Mouse (Mus musculus) embryonic facial prominence, embryonic 15.5 days (tissue): Measurements from ENCODE around the gene Lifr. TPM values are rescaled to one million over a fixed set of nuclear protein-coding genes. Genes with fewer than 3 reads are reported as not detected.

Experiments
- ATAC-seq: fragments of 200-750 bp; cut with Nextera tagmentation; 2 replicates; pipeline ENCODE4 v1.8.0; 2017; ENCODE audit warnings: low read depth, moderate TSS enrichment; ENCODE audit not compliant: insufficient number of reproducible peaks, low FRiP score, low TSS enrichment
- H3K27ac ChIP-seq: fragments of 300-500 bp; sonication (generic); replicated peaks from 2 replicates; pipeline ENCODE4 v1.5.1; 2015; ENCODE audit warnings: mild to moderate bottlenecking, inconsistent platforms
- H3K27me3 ChIP-seq: fragments of 300-500 bp; sonication (generic); 2 replicates; pipeline ENCODE4 v1.6.1; 2015; ENCODE audit warnings: inconsistent platforms
- H3K36me3 ChIP-seq: fragments of 300-500 bp; sonication (generic); 2 replicates; pipeline ENCODE4 v1.6.1; 2015; ENCODE audit warnings: mild to moderate bottlenecking, inconsistent platforms
- H3K4me1 ChIP-seq: fragments of 300-500 bp; sonication (generic); 2 replicates; pipeline ENCODE4 v1.6.1; 2015; ENCODE audit warnings: inconsistent platforms
- H3K4me2 ChIP-seq: fragments of 300-500 bp; sonication (generic); replicated peaks from 2 replicates; pipeline ENCODE4 v1.6.1; 2015; ENCODE audit warnings: mild to moderate bottlenecking, inconsistent platforms
- H3K4me3 ChIP-seq: fragments of 300-500 bp; sonication (generic); replicated peaks from 2 replicates; pipeline ENCODE4 v1.5.1; 2015; ENCODE audit warnings: mild to moderate bottlenecking, inconsistent platforms
- H3K9ac ChIP-seq: fragments of 300-500 bp; sonication (generic); 2 replicates; pipeline ENCODE4 v1.6.1; 2015; ENCODE audit warnings: inconsistent platforms
- H3K9me3 ChIP-seq: fragments of 300-500 bp; sonication (generic); replicated peaks from 2 replicates; pipeline ENCODE4 v1.6.1; 2016; ENCODE audit warnings: inconsistent platforms
- WGBS: fragments of 180-500 bp; shearing (Covaris S2); methylation state at CpG from one replicate; pipeline ENCODE4 v1.1.7; 2015; 5-methylcytosine and 5-hydroxymethylcytosine counted together
- polyA plus RNA-seq: library from polyadenylated mRNA; unstranded; fragments of >200 nt; fragmentation: Nextera tagmentation; extraction: Ambion mirVana; gene quantifications from 2 replicates; pipeline ENCODE4 v1.2.1, GENCODE M21; 2015

The Lifr gene
- polyA plus RNA-seq, 1 experiment from 2014 or later, result 27.7 TPM

DNA sequence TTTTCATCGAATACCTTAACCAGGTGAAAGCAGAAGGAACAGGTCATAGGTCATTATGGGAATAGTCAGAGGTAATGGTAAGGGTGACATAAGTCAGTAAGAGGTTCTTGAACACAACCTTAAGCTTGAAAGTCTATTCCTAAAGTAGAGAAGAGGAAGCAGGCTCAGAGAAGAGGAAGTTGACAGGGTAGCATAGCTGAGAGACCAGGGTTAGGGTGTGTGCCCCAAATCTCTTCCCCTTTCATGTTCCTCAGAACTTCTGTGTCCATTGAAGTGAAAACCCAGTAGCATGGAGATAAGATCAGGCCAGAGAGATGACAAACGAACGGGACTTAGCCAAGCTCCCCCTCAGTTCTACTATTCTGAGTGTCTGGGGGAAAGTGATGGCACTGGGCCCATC lies 23.5 kb downstream of the Lifr start:
- WGBS, result 81% methylated on average over 3 of the region's 3 CpGs
- no peaks in the 10 kb centered on the region for H3K27me3 ChIP-seq

DNA sequence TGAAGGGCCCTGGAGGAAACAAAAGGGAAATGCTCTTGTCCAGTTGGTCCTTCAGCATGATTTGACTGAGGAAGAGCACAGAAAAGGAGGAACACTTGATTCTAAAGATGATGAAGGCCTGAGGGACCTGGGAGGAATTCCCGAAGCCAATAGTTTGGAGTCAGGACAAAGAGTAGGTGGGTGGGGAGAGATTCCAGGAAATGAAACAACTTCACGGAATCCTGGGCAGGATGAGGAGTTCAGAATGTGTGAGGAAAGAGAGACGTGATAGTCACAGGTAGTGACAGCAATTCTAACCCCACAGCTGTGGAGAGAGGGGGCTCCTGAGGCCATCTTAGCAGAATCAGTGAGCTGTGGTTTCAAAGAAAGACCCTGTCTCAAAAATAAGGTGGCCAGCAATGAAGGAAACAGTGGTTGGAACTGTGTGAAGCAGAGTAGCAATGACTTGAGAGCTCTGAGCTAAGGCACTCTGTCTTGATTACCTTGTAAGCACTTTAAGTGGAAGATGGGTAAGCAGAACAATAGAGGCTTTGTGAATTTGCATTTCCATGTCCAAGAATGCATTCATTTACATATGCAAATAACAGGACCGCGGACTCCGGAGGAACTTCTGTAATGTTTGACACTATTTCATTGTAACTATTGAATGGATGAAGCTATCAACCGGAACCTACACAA lies 25.1 kb downstream of the Lifr start:
- Histone ChIP-seq H3K4me1 (no peaks in the 10 kb centered on the region), H3K9me3 (no peaks in the 10 kb centered on the region), H3K4me2 (no peak overlapping the region), H3K36me3 (no peaks in the 10 kb centered on the region), H3K9ac (no peak overlapping the region), H3K27me3 (no peaks in the 10 kb centered on the region), H3K4me3 (no peak overlapping the region), H3K27ac (no peak overlapping the region)
- ATAC-seq, result no peak
- 58% methylated on average over 7 of the region's 7 CpGs for WGBS

More for the DNA sequence above, 23.5 kb downstream of the Lifr start:
- Histone ChIP-seq H3K4me2 (no peak overlapping the region), H3K4me1 (no peaks in the 10 kb centered on the region), H3K9ac (no peak overlapping the region), H3K27ac (no peak overlapping the region), H3K4me3 (no peak overlapping the region), H3K36me3 (no peaks in the 10 kb centered on the region), H3K9me3 (no peaks in the 10 kb centered on the region)
- no peak for ATAC-seq

DNA sequence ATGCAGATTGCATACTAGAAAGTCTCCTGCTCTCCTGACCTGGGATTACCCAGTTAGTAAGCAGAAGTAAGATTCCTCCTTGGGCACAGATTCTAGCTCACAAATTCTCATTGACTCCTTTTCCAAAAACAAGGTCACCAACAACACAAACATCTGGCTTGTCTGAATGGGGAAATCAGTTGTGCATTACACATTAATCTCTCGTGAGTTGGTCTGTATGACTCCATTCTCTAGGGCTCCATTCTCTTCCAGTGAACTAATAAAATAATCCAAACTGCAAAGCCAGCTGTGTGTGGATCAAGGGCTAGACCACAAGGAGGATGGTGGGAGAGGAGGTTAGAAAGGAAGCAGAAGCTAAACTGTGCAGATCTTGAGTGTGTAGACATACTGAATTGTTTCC lies 25.8 kb downstream of the Lifr start:
- H3K4me2 ChIP-seq, result no peak overlapping the region
- H3K4me3 ChIP-seq, result no peak overlapping the region
- no peak overlapping the region for H3K27ac ChIP-seq
- no peaks in the 10 kb centered on the region for H3K9me3 ChIP-seq
- H3K9ac ChIP-seq, result no peak overlapping the region
- H3K36me3 ChIP-seq, result no peaks in the 10 kb centered on the region
- no peaks in the 10 kb centered on the region for H3K4me1 ChIP-seq
- ATAC-seq, result no peak
- 61% methylated on average over 1 of the region's 1 CpGs for WGBS
- H3K27me3 ChIP-seq, result no peaks in the 10 kb centered on the region

DNA sequence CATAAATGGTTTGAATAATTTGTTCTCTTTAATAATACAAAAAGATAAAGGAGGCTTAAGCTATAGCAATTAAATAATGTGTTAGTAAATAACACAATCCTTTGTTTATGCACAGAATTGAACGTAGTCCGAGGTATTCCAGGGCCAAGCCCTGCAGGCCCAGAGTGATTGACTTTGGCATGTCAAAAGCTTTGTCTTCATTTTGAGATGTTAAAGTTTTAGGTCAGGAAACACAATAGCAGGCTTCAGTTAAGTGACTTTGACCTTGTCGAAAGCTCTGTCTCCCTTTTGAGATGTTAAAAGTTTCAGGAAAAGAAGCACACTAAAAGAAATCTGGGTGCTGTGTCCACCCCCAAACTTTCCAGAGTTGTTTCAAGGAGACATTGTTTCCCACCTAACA lies 26.3 kb downstream of the Lifr start:
- Histone ChIP-seq H3K27ac (no peak overlapping the region), H3K36me3 (no peaks in the 10 kb centered on the region), H3K27me3 (no peaks in the 10 kb centered on the region), H3K4me3 (no peak overlapping the region), H3K4me2 (no peak overlapping the region), H3K4me1 (no peaks in the 10 kb centered on the region), H3K9ac (no peak overlapping the region), H3K9me3 (no peaks in the 10 kb centered on the region)
- 69% methylated on average over 3 of the region's 3 CpGs for WGBS
- no peak for ATAC-seq

DNA sequence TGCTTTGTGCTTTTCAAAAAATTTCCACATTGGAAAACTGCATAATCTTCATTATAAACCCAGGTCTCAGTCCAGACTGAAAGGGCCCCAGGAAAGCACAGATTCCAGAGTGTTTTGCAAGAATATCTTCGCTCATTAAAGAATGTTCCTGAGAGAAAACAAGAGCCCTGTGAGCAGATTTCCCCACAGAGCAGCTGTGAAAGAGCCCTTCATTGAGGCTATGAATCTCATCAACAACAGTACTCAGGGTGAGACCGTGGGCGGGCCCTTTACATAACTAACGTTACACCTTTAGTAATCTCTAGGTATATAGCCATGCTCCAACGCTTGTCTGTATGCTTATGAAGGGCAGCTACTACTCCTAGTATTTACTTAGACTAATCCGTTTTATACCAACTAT lies 27.5 kb downstream of the Lifr start:
- Histone ChIP-seq H3K4me2 (no peak overlapping the region), H3K27me3 (no peaks in the 10 kb centered on the region), H3K27ac (no peak overlapping the region), H3K9ac (no peak overlapping the region), H3K4me1 (no peaks in the 10 kb centered on the region), H3K4me3 (no peak overlapping the region), H3K36me3 (no peaks in the 10 kb centered on the region), H3K9me3 (no peaks in the 10 kb centered on the region)
- no peak for ATAC-seq
- WGBS, result 73% methylated on average over 6 of the region's 6 CpGs

DNA sequence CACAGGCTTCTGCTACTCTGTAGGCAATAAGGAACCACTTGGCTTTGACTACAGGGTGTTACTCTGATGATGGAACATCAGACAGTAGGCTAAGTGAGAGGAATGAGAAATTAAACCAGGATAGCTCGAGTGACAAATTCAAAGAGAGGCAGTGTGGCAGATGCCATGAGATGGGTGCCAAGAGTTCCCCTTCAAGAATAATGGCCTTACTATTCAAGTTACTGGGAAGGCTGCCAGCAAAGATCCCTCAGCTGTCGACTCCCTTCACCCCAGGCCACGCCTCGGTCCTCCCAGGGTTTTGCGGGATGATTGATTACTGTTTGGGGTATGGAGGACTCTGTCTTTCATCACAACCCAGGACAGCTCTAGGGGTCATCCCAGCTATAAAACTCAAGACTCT lies 28.4 kb downstream of the Lifr start:
- H3K27me3 ChIP-seq, result no peaks in the 10 kb centered on the region
- no peak overlapping the region for H3K27ac ChIP-seq
- no peak overlapping the region for H3K9ac ChIP-seq
- peak; percentile 77 for ATAC-seq
- H3K4me3 ChIP-seq, result no peak overlapping the region
- H3K4me1 ChIP-seq, result no peaks in the 10 kb centered on the region
- H3K4me2 ChIP-seq, result no peak overlapping the region
- WGBS, result 39% methylated on average over 5 of the region's 5 CpGs
- H3K9me3 ChIP-seq, result no peaks in the 10 kb centered on the region
- H3K36me3 ChIP-seq, result no peaks in the 10 kb centered on the region

DNA sequence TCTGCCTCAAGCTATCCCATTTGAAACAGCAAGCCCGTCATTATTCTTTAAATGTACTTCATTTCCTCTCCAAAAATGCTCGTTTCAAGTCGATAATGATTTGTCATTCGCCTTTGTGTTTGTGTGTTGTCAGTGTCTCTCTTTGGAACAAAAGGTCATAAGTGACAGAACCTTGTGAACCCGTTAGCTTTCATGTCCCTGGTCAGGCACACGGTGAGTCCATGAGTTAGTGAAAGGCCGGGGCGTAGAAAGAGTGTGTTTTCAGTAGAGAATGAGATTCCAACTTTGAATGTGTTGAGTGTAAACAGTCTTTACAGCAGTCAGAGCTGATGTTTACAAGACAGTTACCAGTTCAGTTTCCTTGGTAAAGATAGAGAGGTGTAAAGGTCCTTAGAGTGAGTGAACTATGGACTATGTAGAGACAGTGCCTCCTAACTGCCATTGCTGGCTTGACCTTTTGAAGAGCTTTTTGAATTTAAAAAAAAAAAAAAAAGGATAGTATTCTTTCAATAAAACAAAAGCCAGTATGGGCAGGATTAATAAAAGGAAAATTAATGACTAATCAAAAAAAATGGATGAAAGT lies 29.6 kb downstream of the Lifr start:
- H3K4me2 ChIP-seq, result no peak overlapping the region
- no peaks in the 10 kb centered on the region for H3K36me3 ChIP-seq
- no peaks in the 10 kb centered on the region for H3K4me1 ChIP-seq
- H3K27me3 ChIP-seq, result no peaks in the 10 kb centered on the region
- H3K4me3 ChIP-seq, result no peak overlapping the region
- ATAC-seq, result no peak
- 78% methylated on average over 8 of the region's 8 CpGs for WGBS
- no peak overlapping the region for H3K27ac ChIP-seq
- H3K9me3 ChIP-seq, result no peaks in the 10 kb centered on the region
- H3K9ac ChIP-seq, result no peak overlapping the region

DNA sequence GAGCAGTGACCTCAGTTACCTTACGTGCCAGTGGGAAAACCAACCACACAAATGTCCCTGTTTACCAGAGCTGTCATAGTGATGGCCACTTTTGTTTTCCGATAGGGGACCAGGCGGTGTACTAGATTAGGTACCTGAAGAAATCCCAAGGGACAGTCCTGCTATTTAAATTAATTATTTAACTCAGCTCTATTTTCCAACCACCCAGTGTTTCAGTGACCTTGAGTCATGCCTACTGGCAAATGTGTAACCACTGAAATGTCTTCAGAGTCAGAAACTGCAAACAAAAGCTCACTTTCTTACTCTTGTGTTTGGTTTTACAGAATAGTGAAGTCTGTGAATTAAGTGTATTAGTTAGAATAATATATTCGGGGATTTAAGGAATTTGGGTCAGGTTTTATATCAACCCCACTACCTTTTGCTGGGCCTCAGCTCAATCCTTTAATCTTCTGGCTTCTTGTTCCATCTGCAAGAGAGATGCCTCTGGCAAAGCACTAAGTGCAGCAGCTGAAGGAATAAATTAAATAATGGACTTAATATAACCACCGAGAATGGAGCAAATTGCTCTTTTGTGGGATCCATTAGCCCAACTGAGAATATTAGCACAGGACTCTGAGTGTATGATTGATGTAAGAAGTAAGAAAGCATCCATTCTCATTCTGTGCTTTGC lies 33.5 kb downstream of the Lifr start:
- H3K4me3 ChIP-seq, result no peak overlapping the region
- no peaks in the 10 kb centered on the region for H3K36me3 ChIP-seq
- ATAC-seq, result no peak
- no peak overlapping the region for H3K27ac ChIP-seq
- H3K9me3 ChIP-seq, result no peaks in the 10 kb centered on the region
- no peak overlapping the region for H3K4me2 ChIP-seq
- H3K4me1 ChIP-seq, result peaks cover 10% of the 10 kb centered on the region
- 47% methylated on average over 5 of the region's 5 CpGs for WGBS
- no peak overlapping the region for H3K9ac ChIP-seq
- no peaks in the 10 kb centered on the region for H3K27me3 ChIP-seq

DNA sequence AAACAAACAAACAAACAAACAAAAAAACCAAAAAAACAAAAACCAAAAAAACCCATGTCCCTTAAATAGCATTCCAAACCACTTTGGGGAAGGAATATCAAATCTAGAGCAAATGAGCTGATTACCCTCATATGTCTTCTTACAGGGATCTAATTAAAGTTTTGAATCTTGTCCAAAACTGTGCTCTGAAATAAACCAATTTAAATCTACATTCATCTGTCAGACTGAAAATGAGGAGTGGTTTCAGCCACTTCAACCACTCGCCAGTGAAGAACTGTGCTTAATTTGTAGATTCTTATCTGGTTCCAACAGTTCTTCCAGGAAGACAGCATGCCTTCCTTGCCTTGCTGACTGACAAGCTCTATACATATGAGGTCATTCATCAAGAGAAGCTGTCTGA lies 35.8 kb downstream of the Lifr start:
- Histone ChIP-seq H3K9ac (no peak overlapping the region), H3K36me3 (no peaks in the 10 kb centered on the region), H3K4me1 (peaks cover 15% of the 10 kb centered on the region), H3K4me2 (no peak overlapping the region), H3K27me3 (no peaks in the 10 kb centered on the region), H3K9me3 (no peaks in the 10 kb centered on the region), H3K27ac (no peak overlapping the region), H3K4me3 (no peak overlapping the region)
- ATAC-seq, result no peak
- 32% methylated on average over 1 of the region's 1 CpGs for WGBS

DNA sequence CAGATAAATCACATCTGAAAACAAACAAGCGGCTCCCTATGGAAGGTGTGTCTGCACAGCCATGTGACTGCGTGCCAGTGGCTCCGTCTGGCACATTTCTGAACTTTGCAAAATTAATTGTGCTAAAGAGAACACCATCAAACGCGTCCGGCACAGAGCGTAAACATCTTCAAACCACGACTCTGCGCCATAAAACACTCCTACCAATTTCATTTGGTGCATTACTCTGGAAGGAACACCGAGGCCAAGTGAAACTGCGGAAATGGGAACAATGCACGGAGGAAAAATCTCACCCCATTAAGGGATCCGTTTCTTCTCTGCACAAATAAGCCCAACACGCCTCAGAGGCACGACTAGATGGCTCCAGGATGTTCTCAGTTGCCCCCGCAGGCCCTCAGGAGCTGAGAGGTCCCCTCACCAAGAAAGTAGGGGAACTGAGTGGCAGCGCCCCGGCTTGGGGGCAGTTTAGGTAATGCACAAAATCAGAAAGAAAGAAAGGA lies 38.3 kb downstream of the Lifr start:
- Histone ChIP-seq H3K9me3 (no peaks in the 10 kb centered on the region), H3K4me2 (peak overlapping the region; percentile 95), H3K27me3 (no peaks in the 10 kb centered on the region), H3K27ac (peak overlapping the region; percentile 90), H3K4me1 (peaks cover 15% of the 10 kb centered on the region), H3K36me3 (no peaks in the 10 kb centered on the region), H3K4me3 (peak overlapping the region; percentile 85), H3K9ac (peak overlapping the region; percentile 82)
- ATAC-seq, result no peak
- WGBS, result under 1% methylated on average over 18 of the region's 18 CpGs

DNA sequence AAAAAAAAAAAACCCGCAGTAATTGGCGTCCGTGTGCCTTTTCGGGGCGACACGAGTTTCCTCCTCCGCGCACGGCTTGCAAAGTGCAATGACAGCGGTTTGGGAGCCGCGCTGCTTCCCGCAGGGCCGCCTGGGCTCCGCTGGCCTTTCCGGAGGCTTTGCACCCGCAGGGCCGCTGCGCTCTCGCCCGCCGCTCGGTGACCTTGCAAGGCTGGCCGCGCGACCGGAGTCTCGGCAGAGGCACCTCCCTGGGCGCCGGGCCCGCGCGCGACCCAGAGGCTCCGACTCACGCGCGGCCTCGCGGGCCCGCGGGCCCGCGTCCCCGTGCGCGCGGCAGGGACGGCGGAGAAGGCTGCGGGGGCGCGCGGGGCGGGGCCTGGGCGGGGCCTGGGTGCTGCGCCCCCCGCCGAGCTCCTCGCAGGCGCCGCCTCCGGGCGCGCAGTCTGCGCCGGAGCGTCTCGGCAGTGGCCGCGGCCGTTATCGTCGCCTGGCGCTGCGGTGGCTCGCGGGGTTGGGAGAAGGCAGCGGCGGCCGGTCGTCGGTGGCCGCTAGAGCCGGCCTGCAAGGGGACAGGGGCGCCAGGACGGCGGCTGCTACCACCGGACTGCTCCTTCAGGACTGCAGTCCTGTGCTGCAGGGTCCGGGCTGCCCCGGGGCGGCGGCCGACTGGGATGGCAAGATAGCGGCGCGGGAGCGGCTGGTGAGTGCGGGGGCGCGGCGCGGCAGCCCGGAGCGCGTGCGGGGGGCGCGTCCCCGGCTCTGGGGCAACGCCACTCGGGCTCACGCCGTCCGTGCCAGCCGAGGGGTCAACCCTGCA lies 38.9 kb downstream of the Lifr start:
- Histone ChIP-seq H3K36me3 (no peaks in the 10 kb centered on the region), H3K4me1 (peaks cover 18% of the 10 kb centered on the region), H3K27me3 (no peaks in the 10 kb centered on the region), H3K27ac (peak overlapping the region; percentile 90), H3K4me3 (peak overlapping the region; percentile 85), H3K9ac (peak overlapping the region; percentile 82), H3K9me3 (no peaks in the 10 kb centered on the region), H3K4me2 (peak overlapping the region; percentile 95)
- WGBS, result under 1% methylated on average over 92 of the region's 116 CpGs
- ATAC-seq, result peak; percentile 90
